Mouse (Mus musculus) liver, adult 2 months (tissue): ENCODE results near the gene Vmp1.

ENCODE experiments used
- CTCF ChIP-seq: fragments of 200-500 bp; IDR thresholded peaks from 2 replicates; pipeline ENCODE4 v1.5.1; 2011; ENCODE audit warnings: low read depth, low read length, control low read depth
- POLR2A ChIP-seq: fragments of 200-500 bp; IDR thresholded peaks from 2 replicates; pipeline ENCODE4 v1.6.1; 2011; ENCODE audit warnings: low read length, control low read depth; ENCODE audit not compliant: insufficient read depth; ENCODE audit errors: extremely low read depth

DNA sequence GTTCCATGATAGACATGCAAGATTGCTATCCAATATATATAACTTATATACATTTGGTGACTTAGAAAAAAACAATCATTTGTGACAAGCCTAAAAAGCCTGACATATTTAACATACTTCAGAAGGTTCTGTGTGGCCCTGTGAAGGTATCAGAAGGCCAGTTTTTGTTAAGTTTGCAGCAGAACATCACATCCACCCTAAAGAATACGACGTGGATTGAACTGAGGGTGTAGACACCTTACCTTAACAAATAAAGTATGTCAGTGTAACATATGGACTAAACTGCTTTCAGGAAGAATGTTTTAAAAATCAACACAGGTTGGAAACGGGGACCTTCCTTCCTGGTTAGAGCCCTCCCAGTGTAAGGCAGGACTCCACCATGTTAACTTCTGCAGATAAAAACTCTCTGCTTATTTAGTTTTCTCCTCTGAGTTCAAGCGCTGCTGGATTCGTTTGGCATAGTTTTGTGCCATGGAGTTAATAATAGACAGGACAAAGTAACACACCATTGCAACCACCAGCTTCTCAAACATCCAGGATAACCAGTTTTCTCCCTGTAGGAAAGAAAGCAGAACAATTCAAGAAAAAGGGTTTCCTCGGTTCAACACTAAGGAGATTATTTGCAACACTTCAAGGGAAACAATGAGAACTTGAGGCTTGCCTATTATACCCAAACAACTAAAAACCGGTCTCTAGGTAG, 98.6 kb downstream of the Vmp1 start:
- 0 out of 2 replicates have a peak, but pooled peaks have one; percentile 22 for TF ChIP-seq POLR2A
- no peak for TF ChIP-seq CTCF
